Mouse (Mus musculus) kidney, postnatal 10 days (tissue): ENCODE measurements around the gene Mmp23.
"Not testable (repeated sequence)": the region's sequence is repeated elsewhere in the genome, so short reads cannot be mapped to it uniquely, and the experiment has no call there.

Source experiments
- DNase-seq: peaks from one replicate; pipeline ENCODE4 v3.0.0; 2021; ENCODE audit warnings: mixed read lengths

Gene Mmp23

DNA sequence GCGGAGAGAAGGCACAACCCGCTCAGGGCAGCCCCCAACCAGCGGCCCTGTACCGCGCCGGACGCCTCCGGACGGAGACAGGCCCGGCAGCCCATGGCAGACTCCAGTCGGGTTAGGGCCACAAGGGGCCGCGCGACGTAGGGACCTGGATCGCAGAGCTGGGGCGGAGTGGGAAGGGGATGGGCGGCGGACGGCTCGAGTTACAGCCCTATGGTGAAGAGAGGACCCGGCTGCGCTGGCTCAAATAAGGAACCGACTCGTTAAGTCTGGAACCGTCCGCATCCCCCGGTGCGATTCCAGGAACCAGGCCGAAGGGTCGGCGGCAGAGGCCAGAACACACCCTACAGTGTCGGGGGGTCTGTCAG lies at the start of gene Mmp23:
Mmp23 (minus strand) TSS at position 299 of the 365 bp plus-strand sequence.
- peak; percentile 82 for DNase-seq

DNA sequence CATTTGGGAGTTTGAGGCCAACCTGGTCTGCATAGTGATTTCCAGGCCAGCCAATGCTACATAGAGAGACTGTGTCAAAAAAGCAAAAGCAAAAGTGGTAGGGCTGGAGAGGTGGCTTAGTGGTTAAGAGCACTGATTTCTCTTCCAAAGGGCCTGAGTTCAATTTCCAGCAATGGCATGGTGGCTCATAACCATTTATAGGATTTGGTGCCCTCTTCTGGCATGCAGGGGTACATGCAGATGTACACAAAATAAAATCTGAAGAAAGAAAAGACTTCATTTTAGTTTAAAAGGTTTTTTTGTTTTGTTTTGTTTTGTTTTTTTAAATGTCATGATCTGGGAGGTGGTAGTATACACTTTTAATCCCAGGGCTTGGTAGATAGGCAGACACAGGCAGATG lies 47.2 kb upstream of the Mmp23 start:
- no peak for DNase-seq

DNA sequence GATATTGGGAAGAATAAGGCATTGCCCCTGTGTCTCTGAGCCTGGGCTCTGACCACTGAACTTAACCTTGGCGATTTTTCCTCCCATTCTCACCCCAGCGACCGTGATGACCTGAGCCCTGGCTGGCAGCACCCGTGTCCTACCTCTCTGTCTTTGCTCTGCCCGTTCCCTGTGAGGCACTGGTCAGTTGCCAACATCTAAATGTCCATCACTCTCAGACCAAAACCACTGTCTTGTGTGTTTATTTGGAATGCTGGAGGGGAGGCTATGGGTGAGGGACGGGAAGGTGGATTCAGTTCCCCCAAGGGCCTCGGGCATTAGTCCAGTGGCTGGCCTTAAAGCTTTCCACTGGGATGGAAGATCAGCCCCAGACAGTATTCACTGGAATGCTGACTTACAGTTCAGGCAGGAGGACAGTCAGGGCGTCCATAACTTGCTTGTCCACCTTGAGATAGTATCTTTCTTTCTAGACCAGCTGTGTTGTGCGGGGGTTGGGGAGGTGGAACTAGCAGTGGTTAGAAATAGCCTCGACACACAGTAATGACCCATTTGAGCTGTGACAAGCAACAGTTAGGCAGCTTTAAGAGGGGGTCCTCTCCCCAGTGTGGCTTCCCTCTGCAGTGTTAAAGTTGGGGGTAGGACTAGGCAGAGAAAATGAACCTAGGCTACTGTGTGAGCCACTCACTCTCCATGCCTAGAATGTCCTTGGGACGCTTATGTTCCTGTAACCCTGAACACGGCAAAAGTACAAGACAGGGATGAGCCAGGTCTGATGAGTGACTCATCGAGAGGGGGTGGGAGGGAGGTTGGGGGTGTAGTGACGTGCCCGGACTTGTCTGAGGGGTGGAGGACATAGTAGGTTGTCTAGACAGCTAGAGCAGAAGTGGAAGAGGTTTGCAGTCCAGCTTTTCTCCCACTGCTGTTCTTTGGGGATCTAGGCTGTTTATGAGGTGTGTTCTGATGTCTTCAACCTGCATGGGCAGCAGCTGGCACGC lies 43.4 kb upstream of the Mmp23 start:
- no peak for DNase-seq

DNA sequence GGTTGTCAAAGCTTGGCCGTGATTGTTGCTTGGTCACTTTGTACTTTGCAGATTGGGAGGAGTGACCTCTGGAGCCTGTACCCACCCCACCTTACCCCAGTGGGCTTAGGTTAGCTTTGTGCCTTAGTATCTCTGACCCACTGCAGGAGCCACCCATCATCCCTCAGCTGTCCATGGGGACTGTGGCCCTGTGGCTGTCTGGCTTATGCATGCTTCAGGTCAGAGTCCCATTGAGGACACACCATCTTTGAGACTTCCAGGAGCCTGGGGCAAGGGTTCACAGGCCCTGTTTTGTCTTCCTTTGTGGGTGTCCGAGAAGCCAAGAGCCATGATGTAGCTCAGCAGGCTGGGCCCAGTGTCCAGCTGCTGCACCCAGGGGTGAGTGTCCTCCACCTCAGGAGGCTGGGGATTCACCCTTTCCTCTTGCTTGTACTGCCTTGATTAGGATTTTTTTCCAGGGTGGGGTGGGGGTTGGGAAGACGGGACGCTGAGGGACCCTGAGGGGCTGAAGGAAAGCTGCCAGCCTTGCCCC lies 42.4 kb upstream of the Mmp23 start:
- no peak for DNase-seq

DNA sequence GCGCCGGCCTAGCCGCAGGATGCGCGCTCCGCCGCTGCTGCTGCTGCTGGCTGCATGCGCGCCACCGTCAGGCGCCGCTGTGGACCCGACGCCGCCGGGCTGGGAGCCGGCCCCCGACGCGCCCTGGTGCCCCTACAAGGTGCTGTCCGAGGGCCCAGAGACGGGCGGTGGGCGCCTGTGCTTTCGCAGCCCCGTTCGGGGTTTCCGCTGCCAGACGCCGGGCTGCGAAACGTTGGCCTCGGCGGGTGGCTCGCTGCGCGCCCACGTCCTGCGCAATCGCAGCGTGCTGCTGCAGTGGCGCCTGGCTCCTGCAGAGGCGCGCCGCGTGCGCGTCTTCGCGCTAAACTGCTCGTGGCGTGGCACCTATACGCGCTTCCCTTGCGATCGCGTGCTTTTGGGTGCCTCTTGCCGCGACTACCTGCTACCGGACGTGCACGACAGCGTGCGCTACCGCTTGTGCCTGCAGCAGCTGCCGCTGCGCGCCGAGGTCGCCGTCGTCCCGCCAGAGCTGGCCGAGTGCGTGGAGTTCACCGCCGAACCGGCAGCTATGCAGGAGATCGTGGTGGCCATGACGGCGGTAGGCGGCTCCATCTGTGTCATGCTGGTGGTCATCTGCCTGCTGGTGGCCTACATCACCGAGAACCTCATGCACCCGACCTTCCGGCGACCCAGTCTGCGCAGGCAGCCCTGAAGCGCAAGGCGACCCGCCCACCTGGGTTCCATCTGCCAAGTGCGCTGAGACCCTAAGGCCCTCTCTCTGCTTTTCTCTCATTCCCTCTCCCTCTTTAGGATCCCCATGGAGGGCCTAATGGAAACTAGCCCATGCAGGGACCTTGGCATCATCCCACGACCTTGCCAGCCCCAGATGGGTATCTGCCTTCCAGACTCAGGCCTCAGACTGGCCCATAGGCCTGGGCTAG lies 41.6 kb upstream of the Mmp23 start:
- peak; percentile 76 for DNase-seq

DNA sequence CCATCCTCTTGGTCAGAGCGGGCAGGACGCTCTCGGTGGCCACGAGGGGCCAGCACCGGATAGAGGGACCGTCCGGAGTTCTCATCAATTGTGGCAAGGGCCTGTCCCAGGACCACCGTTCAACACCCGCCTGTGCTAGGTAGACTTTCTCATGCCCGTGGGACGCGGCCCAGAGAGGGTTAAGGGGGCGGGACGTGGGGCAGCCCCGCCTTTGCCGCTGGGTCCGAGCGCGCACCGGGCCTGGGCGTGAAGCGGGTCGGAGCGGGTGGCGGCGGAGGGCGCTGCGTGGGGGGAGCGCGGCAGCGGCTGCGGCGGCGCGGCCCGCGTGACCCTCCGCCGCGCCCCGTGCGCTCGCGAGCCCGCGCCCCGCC lies 40.9 kb upstream of the Mmp23 start, which contains the start of gene Fndc10:
Fndc10 (plus strand) TSS at position 232 of the 371 bp plus-strand sequence.
- no peak for DNase-seq

DNA sequence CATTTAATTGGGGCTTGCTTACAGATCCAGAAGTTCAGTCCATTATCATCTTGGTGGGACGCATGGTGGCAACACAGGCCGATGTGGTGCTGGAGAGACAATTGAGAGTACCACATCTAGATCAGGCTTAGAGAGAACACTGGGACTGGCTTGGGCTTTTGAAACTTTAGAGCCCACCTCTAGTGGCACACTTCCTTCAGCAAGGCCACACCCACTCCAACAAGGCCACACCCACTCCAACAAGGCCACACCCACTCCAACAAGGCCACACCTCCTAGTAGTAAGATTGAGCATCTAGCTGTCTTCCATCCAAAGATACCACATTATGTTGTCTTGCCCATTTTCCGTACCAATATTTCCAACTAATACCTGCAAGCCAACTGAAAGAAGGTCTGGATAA lies 39.2 kb upstream of the Mmp23 start:
- no peak for DNase-seq

DNA sequence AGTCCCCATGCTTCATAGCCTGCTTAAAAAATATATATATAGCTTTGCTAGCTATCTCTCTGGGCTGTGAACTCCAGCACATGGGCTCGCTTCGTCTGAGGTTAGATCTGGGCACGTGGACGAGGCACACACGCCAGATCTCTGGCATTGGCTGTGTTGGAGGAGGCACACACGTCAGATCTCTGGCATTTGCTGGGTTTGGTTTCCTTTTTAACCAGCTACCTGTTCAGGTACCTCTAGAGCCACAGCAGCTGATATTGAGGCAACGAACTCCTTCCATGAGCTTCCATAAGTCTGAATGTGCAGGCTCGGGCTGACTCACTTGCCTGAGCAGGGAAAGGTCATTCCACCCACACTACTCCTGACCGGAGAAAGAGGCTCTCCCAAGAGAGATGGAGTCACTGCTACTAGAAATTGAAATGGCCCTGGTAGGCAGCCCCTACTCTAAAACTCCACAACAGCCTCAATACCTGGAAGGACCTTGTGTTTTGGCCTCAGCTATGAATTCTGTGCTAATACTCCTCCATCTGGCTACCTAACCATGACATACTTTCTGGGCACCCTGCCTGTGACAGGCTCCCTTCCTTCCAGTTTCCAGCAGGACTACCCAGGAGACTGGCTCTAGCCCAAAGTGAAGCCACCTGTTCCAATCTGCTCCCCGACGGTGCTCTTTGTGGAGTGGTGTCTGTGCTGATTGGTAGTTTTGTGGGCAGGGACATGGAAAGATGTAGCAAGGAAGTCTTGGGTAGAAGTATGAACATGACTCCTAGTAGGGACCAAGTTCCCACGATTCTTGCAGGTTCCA lies 37.6 kb upstream of the Mmp23 start:
- DNase-seq, result no peak

DNA sequence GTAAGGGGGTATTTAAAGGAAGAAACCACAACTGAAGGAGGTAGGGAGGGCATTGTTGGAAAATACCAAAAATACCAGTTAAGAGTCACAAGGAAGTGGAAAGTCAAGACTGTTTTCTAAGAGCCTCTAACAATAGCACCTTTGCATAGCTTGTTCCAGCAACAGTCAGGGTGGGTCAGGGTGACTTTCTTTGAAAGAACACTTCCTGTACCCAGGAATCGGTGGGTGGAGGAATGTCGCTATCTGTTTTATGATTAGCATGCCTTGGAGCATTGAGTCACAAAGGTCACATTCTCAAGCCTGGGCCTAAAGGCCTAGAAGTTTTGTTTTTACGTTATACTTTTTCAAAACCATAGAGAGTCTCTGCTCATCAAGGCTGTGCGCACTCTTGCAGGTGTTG lies 34.6 kb upstream of the Mmp23 start:
- DNase-seq, result not testable (repeated sequence)

DNA sequence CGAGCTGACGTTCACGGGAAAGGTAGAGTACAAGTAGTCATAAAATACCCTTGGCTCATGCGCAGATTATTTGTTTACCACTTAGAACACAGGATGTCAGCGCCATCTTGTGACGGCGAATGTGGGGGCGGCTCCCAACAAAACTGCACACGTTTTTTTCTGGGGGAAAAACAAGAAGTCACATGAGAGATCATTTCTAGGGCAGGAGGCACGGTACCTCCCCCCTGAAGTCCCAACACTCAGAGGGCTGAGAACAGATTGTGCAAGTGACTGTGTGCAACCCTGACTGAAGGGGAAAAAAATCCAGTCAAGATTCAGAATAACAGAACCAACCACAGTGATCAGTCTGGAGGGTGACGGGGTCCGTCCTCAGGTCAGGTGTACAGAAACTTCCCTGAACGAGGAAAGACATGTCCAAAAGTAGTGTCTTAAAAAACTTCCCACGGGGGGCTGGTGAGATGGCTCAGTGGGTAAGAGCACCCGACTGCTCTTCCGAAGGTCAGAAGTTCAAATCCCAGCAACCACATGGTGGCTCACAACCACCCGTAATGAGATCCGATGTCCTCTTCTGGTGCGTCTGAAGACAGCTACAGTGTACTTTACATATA lies 30.6 kb upstream of the Mmp23 start:
- not testable (repeated sequence) for DNase-seq

DNA sequence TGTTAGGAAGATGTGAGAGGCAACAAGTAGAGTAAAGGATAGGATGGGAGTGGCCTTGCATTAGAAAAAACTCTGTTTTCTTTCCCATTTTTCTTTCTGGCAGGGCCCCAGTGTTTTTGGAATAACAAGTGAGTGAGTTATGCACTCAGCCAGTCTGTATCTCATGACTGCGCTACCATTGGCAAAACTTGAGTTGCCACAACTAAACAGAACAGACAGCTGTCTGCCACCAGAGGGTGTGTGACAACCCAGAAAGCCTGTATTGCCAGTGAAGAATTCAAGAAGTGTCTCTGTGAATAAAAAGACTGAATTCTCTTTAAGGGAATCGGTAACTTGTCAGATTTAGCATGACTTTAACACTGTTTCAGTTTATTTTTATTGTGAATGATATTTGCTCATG lies 22.8 kb upstream of the Mmp23 start:
- peak; percentile 47 for DNase-seq

DNA sequence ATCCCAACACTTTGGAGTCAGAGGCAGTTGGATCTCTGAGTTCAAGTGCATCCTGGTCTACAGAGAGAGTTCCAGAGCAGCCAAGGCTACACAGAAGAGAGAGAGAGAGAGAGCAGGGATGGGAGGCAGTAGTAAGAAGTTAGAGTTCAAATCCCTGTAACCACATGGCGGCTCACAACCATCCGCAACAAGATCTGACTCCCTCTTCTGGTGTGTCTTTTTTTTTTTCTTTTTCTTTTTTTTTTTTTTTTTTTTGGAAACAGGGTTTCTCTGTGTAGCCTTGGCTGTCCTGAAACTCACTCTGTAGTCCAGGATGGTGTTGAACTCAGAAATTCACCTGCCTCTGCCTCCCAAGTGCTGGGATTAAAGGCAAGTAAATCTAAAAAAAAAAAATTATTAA lies 18.9 kb upstream of the Mmp23 start:
- no peak for DNase-seq

DNA sequence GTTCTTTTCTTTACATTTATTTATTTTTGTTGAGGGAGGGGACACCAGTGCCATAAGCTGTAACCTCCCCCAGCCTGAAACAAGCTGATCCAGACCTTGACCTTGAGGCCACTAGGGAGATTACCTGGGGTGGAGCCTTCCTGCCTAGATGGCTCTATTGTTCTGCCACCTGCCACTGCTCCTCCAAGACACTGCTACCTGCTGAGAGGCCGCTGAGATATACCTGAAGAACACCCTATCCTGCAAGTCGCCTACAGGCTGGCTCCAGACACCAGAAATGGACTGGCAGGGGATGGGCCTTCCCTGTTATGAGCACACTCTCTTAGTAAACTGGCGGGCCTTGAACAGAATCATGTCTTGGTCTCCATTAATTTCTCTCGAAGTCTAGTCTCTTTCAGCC lies 17.1 kb upstream of the Mmp23 start:
- DNase-seq, result not testable (repeated sequence)

DNA sequence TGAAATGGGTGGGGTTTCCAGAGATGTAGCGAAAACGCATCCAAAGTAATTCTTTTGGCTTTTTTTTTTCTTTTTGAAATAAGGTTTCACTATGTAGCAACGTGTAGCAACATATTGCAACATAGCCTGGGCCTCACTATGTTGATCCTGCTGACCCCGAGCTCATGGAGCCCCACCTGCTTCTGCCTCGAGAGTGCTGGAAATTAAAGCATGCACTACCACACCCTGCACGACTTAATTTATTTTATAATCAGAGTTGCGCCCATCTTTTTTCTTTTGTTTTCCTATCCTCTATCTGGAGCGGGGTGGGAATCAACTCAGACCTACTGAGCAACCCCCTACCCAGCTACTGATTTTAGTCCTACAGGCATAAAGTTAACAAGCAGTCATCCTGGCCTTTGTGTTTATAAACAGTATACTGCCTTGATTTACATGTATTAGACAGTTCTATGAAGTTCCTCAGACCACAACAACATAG lies 16.5 kb upstream of the Mmp23 start:
- no peak for DNase-seq

DNA sequence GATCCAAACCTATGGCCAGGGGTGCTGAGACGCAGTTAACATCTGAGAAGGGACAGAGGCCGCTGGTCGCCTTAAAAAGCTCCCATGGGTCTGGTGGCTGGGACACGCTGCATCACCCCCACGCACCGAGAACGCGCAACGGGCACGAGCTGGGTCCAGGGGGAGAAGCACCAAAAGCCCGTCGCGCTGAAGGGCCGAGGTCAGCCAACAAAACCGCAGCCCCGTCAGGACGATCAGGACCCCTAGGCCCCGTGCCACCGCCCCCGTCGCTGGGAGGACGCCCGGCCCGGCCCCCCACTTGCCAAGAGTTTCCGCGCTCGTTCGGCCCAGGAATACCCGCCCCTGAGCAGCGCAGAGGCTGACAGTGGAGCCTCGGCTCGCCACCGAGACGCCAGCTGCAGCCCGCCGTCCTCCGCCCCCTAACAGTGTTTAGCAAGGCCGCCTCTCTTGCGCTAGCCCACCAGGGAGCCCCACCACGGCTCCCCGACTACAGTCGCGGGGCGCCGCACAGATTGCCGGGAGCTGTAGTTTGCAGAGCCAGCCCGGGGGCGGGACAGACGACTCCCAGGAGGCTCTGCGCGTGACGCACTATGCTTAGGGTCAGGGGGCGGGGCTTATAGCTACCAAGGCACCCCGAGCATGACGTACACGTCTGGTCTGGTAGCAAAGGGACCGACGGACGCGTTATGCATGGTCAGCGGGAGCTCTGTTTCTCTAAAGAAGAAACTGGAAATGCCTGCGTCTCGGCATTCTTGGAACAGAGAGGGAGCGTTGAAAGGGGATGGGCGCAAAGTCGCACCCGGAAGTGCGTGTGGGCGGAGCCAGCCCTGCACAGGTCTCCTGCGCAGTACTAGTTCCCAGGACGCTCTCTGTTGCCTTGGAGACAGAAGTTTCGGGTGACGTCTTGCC lies 15.8 kb upstream of the Mmp23 start, which contains the start of gene Mib2:
Mib2 (minus strand) TSS at position 510 of the 909 bp plus-strand sequence.
- DNase-seq, result peak; percentile 98

DNA sequence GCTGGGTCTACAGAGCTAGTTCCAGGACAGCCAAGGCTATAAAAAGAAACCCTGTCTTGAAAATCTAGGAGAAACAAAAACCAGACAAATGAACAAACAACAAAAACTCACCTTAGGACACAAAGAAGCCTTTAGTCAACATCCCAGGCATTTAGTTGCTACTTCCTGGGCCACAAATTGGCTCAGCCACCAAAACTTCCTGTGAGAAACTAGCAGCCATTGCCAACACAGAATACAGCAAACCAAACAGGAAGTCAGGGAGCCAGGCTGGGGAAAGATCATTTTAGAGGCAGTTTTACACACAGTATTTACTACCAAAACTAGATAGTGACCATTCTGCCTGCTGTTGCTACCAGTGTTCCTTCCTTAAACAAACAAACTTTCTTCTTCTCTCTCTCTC lies 13.7 kb upstream of the Mmp23 start:
- no peak for DNase-seq

DNA sequence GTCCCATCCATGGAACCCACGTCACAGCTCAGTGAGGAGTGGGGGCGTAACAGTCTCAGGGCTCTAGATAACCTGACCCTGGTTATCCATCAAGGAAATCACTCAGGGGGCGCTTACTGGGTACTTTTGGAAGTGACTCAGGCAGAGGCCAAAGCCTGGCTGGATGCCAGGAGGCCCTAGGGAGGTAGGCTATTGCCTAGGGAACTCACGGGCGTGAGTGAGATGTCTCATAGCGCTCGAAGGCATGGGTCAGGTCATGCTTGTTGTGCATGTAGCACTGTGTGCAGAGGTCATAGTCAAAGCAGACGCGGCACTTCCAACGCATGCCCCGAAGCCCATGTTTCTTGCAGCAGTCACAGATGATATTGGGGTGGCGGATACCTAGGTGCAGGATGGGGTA lies 7.5 kb upstream of the Mmp23 start:
- peak; percentile 53 for DNase-seq

DNA sequence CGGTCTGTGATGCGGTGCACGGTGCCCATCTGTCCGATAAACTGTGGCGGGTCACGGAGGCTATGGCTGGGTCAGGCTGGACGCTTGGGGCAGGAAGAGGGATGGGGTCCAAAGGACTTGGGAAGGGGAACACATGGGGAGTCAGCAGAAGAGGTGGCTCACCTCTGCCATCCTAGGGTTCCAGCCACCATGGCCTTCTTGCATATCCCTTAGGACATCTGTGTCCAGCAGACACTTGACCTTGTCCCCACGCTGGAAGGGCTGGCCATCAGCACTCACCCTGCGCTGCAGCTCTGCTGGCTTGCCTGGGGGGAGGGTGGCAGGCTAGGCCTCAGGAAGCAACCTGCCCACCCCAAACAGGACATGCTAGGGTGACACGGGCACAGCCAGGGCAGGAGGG lies 5.8 kb upstream of the Mmp23 start:
- no peak for DNase-seq

DNA sequence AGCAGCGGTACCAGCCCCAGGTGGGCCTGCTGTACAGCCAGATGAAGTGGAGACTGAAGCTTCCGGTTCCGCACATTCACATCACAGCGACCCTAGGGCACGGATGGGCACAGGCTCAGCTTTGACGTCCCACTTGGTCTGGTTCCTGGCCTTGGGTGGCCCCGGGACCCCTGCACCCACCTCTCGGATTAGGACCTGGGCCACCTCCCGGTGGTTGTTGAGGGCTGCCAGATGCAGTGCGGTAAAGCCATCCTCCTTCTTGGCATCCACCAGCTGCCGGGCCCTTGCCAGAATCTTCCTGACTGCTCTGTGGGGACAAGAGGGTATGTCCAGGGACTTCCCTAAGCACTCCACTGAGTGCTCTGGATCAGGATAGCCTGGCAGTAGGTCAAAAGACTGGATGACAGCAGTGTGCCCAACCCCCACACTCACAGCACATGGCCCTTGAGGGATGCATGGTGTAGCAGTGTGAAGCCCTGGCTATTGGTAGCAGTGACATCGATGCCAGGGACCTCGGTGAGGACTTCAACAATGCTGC lies 3.1 kb upstream of the Mmp23 start:
- DNase-seq, result no peak
